Mouse (Mus musculus): ENCODE data around the gene Pitpnm2.

The Pitpnm2 gene

GRCm38 (mm10) chr5:124199168-124199567 is 50.4 kb downstream of the Pitpnm2 start:
- no peak for DNase-seq

DNA sequence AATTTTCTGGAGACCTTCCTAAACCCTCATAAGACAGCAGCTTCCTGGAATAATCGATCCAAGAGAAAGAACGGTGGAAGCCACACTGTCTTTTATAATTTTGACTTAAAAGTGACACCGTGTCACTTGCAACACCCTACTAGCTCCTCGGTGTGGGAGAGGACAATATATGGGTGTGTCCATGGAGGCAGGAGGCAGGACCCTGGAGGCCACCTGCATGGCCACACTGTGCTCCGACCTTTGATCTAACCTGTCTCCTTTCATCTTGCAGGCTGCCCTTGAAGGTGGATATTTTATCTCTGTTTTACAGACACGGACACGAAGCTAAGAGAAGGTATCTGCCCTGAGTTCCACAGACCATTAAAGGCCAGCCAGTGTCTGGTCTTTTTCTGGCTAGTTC is 51.1 kb downstream of the Pitpnm2 start:
- DNase-seq, result no peak

DNA sequence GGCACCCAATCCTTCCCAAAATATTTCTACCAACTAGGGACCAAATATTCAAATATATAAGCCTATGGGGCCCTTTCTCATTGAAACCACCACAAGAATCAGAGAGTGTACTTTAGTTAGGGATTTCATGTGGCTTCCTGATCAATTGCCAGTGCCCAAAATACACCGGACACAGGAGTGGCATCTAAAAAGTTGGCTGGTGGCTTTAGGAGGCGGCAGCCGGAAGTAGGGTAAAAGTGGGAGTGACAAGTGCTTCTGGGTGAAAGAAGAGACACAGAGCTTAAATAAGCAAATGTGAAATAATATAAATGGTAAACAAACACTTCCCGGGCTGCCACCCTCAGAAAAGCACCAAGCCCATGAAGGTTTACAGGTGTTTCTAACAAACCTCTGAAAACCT is 53.5 kb downstream of the Pitpnm2 start:
- no peak for DNase-seq

DNA sequence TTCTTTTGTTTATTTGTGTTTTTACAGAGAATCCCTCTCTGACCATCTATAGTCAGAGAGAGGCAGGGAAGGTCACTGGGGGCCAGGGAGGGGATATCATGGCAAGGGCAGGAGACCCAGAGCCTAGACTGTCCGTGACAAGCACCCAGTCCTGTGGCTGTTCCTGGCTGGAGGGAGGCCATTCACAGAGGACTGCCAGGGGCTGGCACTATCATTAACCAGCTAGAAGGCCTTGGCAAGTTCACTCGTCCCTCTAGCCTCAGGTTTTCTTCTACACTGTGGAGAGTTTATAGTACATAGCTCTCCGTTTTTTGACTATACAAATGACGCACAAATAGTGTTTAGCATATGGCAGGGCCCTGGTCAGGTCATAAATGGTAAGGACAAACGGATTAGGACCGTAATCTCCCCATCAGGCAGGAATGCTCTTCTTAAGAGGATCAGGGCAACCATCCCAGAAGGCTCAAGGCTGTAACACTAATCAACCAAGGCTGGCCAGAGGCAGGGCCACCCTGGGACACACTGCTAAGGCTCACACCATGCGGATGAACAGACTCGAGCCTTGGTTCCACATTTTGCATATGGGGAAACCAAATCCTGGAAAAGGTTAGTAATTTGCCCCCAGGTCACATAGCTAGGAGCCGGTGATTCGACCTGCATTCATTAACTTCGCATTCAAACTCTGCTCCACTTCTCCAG is 55.0 kb downstream of the Pitpnm2 start:
- DNase-seq, result peak in 1 of 2 experiments; percentile 43

- DNase-seq, result no peak
Measured at GRCm38 (mm10) chr5:124193286-124194112, 56.1 kb downstream of the Pitpnm2 start.

GRCm38 (mm10) chr5:124192726-124193285 is 56.8 kb downstream of the Pitpnm2 start:
- DNase-seq, result no peak

DNA sequence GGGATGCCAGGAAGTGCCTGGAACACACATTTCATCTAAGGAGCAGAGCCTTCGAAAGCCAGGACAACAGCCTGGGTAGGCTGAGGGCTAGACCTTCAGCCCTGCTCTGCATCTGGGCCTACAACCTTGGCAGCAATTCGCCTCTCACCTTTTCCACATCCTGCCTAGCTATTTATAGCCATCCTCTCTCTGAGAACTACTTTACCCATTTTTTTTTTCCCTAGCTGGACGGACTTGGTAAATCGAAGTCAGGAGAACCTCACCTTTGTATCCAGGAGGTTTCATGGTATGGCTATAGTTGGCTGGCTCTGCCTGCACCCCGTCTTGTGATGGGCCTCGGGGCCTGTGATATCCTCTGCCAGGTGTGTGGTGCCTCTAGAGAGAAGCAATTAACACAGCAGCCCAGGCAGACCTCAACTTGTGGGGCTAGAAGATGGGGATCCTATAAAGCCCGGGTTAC is 57.3 kb downstream of the Pitpnm2 start:
- DNase-seq, result no peak

- no peak for DNase-seq
Measured at GRCm38 (mm10) chr5:124190146-124190870, 59.3 kb downstream of the Pitpnm2 start.

GRCm38 (mm10) chr5:124189572-124189981 is 60.0 kb downstream of the Pitpnm2 start:
- DNase-seq, result no peak

DNA sequence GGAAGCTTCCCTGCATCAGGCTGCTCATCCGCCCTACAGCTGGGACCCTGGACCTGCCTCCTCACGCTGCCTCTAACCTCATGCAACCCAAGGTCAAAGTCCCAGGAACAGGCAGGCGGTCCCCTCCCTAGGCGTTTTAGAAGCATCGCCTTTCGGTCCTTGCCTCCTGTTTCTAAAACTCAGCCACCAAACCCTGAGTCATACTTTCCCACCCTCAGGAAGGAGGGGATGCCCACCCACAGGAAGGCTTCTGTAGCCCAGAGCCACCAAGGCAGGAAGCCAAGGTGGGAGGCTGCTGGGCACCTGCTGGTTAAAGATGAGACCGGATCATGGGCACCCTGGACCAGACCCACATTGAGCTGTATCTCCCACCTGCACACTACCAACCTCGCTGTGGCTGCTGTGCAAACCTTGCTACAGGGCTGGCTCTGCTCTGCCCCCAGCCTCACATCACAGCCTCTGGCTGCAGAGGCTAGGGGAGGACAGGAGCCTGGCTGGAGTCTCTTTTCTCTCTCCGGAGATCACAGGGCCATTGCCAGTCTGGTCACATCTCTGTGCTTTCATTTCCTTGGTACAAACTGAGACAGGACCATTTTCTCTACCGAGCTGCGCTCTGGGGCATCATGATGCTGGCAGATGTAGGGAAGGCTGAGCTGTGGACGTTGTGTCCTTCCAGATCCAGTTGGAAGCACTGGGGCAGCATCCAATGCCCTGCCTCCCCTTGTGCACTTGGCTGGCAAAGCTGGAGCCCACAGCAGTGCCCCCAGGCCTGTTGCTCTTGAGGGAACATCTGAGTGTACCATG is 61.9 kb downstream of the Pitpnm2 start:
- DNase-seq, result peak in 1 of 2 experiments; percentile 37

- DNase-seq, result no peak
Measured at GRCm38 (mm10) chr5:124186981-124187507, 62.5 kb downstream of the Pitpnm2 start.

GRCm38 (mm10) chr5:124186465-124186854 is 63.1 kb downstream of the Pitpnm2 start:
- DNase-seq, result no peak

GRCm38 (mm10) chr5:124185706-124186464 is 63.7 kb downstream of the Pitpnm2 start:
- no peak for DNase-seq

DNA sequence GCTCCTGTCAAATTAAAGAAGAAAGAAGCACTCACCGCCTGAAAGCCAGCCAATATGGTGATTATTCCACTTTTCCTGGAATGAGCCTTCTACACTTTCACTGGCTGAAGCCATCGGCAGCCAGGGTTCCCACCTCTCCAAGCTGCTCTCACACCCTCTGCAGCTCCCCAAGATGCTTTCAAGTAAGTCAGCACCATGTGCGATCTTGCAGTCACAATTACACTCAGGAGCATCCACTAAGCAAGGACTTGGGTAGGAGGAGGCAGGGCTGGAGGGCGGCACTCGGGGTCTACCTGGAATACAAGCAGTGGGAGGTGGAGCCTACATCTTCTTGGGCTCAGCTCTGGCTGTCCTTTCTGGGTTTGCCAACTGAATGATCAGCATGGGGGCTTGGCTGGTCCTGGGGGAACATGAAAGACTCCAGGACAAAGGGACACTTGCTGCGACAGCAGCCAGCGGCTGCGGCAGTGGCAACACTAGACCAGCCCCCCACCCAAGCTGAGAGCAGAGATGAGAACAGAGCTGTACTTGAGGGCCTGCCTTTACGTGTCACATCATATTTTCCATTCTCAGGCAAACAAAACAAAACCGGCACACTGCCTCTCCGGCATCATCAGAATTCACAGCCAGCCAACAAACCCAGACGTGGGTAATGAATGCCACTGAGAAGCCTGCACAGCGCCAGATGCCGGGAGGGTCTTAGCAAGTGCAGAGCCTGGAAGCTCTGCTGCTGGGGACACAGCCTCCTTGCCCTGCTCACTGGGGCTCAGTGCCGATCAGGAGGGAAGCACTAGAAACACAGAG is 64.5 kb downstream of the Pitpnm2 start:
- no peak for DNase-seq

DNA sequence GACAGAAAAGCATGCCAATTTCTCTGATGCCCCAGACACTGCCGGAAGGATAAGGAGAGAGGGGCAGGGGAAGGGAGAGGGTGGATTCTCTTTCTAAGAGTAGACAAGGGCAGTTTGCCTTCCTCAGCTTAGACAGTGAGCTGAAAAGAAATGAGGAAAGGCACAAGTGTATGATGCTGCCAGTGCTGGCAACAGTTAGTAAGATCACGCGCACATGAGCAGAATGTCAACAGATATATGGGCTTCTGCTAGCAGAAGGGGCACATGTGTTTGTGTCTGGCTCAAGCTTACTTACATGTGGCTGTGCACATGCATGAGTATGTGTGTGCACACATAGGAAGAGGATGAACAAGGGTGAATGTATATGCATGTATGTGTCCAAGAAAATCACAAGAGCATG is 65.4 kb downstream of the Pitpnm2 start:
- no peak for DNase-seq

GRCm38 (mm10) chr5:124182642-124183041 is 66.9 kb downstream of the Pitpnm2 start:
- DNase-seq, result no peak

DNA sequence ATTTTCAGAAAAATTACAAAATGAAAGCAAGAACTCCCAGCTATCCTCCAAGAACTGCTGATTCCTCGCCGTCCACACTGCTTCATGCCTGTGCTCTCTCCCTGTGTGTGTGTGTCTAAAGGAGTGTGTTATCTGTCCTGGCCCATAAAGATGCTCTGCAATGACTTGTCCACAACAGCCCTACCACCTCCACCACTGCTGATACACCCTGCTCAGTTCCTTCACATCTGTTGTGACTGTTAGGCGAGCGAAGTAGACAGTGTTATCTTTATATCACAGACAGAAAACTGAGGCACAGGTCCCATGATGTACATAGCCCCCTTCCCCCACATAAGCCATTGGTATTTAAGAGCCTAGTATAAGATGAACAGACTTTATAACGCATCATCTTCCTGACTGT is 67.5 kb downstream of the Pitpnm2 start:
- DNase-seq, result no peak

GRCm38 (mm10) chr5:124180500-124181167 is 68.9 kb downstream of the Pitpnm2 start:
- no peak for DNase-seq

DNA sequence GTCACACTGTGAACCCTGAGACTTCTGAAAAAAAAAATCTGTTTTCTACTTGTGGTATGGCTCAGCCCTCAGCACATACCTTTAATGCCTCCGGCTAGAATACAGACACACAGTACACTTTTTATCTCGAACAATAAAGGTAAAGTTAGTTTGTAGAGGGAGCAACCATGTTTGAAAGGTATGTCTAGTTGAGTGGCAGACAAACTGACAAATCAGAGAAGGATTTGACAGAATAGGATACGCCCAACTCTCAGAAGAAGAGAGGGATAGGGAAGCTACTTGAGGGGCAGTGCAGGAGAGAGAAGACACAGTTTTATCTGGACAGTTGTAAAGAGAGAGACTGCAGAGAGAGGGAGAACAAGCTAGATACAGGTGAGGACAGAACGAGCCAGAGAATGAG is 70.1 kb downstream of the Pitpnm2 start:
- DNase-seq, result no peak

DNA sequence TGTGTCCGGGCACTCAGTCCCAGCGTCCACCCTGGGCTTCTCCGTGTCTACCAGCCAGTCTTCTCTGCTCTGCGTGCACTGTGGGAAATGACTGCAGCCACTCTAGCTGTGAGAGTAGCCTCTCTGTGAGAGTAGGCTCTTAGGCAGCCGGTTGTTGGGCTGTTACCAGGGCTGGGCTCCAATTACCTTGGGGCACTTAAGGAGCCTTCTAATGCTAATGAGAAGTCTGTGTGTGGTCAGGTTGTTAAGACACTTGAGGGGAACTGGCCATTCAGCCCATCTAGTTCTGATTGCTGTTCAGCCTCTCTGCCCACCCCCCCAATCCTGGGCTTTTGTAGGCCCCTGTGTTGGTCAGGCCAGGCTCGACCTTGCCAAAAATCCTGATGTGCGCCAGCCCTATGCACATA is 72.8 kb downstream of the Pitpnm2 start:
- DNase-seq, result no peak

Data from kidney, postnatal 36 days (tissue).